Mouse (Mus musculus): ENCODE data around the gene Wdr81. TPM values are rescaled to one million over a fixed set of nuclear protein-coding genes. Genes with fewer than 3 reads are reported as not detected.

The Wdr81 gene
- polyA plus RNA-seq, 1 experiment from 2014 or later: 5.7 TPM

GRCm38 (mm10) chr11:75422013-75422792, 32.3 kb downstream of the Wdr81 start, which contains the start of gene Serpinf1:
Gene Serpinf1, minus strand, starts transcription at chr11:75422701.
- Histone ChIP-seq H3K36me3 (no peaks in the 10 kb centered on the region), H3K27ac (replicated peaks) (peak within 1 kb of the TSS; percentile 75), H3K9me3 (replicated peaks) (no peaks in the 10 kb centered on the region), H3K4me3 (peak within 1 kb of the TSS; percentile 38), H3K27me3 (ENCODE audit: low read depth, poor library complexity, severe bottlenecking) (no peaks in the 10 kb centered on the region), H3K4me1 (peaks cover 25% of the 10 kb centered on the region)
- WGBS: 61% methylated on average over 10 of the region's 10 CpGs
- no peak for DNase-seq (ENCODE audit: low spot score)

- DNase-seq (ENCODE audit: low spot score): no peak
- 48% methylated on average over 6 of the region's 6 CpGs for WGBS
- H3K4me1 ChIP-seq: peaks cover 25% of the 10 kb centered on the region
Observed at GRCm38 (mm10) chr11:75421375-75422012, 33.0 kb downstream of the Wdr81 start.

GRCm38 (mm10) chr11:75420810-75421374, 33.6 kb downstream of the Wdr81 start:
- Histone ChIP-seq H3K4me3 (no peak overlapping the region), H3K36me3 (no peaks in the 10 kb centered on the region), H3K4me1 (peaks cover 25% of the 10 kb centered on the region), H3K27ac (replicated peaks) (peak overlapping the region; percentile 75), H3K9me3 (replicated peaks) (no peaks in the 10 kb centered on the region), H3K27me3 (ENCODE audit: low read depth, poor library complexity, severe bottlenecking) (no peaks in the 10 kb centered on the region)
- no peak for DNase-seq (ENCODE audit: low spot score)
- WGBS: 67% methylated on average over 5 of the region's 5 CpGs

More at GRCm38 (mm10) chr11:75421375-75422012, 33.0 kb downstream of the Wdr81 start:
- peak overlapping the region; percentile 75 for H3K27ac ChIP-seq (replicated peaks)
- H3K27me3 ChIP-seq (ENCODE audit: low read depth, poor library complexity, severe bottlenecking): no peaks in the 10 kb centered on the region
- no peaks in the 10 kb centered on the region for H3K9me3 ChIP-seq (replicated peaks)
- peak overlapping the region; percentile 38 for H3K4me3 ChIP-seq
- no peaks in the 10 kb centered on the region for H3K36me3 ChIP-seq

- DNase-seq (ENCODE audit: low spot score): no peak
- H3K4me1 ChIP-seq: peaks cover 25% of the 10 kb centered on the region
- H3K27me3 ChIP-seq (ENCODE audit: low read depth, poor library complexity, severe bottlenecking): no peaks in the 10 kb centered on the region
- no peak overlapping the region for H3K27ac ChIP-seq (replicated peaks)
- no peaks in the 10 kb centered on the region for H3K9me3 ChIP-seq (replicated peaks)
- no peaks in the 10 kb centered on the region for H3K36me3 ChIP-seq
- 81% methylated on average over 7 of the region's 7 CpGs for WGBS
- no peak overlapping the region for H3K4me3 ChIP-seq
Observed at GRCm38 (mm10) chr11:75420037-75420436, 34.5 kb downstream of the Wdr81 start.

- Histone ChIP-seq H3K36me3 (no peaks in the 10 kb centered on the region), H3K4me1 (peaks cover 12% of the 10 kb centered on the region), H3K27me3 (ENCODE audit: low read depth, poor library complexity, severe bottlenecking) (no peaks in the 10 kb centered on the region), H3K27ac (replicated peaks) (0 out of 2 replicates have a peak overlapping the region, but pooled peaks have one; percentile 13), H3K4me3 (no peak overlapping the region), H3K9me3 (replicated peaks) (no peaks in the 10 kb centered on the region)
- WGBS: 91% methylated on average over 13 of the region's 13 CpGs
- no peak for DNase-seq (ENCODE audit: low spot score)
Observed at GRCm38 (mm10) chr11:75415994-75416393, 38.5 kb downstream of the Wdr81 start.

- no peaks in the 10 kb centered on the region for H3K36me3 ChIP-seq
- H3K4me3 ChIP-seq: no peak overlapping the region
- 71% methylated on average over 7 of the region's 7 CpGs for WGBS
- H3K9me3 ChIP-seq (replicated peaks): no peaks in the 10 kb centered on the region
- H3K27me3 ChIP-seq (ENCODE audit: low read depth, poor library complexity, severe bottlenecking): no peaks in the 10 kb centered on the region
- H3K27ac ChIP-seq (replicated peaks): 0 out of 2 replicates have a peak overlapping the region, but pooled peaks have one; percentile 19
- no peak for DNase-seq (ENCODE audit: low spot score)
- peaks cover 4% of the 10 kb centered on the region; the same call in 1 of the 2 replicates for H3K4me1 ChIP-seq
Observed at GRCm38 (mm10) chr11:75415096-75415495, 39.4 kb downstream of the Wdr81 start.

- no peak for DNase-seq (ENCODE audit: low spot score)
- WGBS: 93% methylated on average over 7 of the region's 7 CpGs
- Histone ChIP-seq H3K36me3 (0 out of 2 replicates have a peak, but pooled peaks cover 4% of the 10 kb centered on the region), H3K27me3 (ENCODE audit: low read depth, poor library complexity, severe bottlenecking) (no peaks in the 10 kb centered on the region), H3K9me3 (replicated peaks) (no peaks in the 10 kb centered on the region), H3K4me1 (peaks cover 4% of the 10 kb centered on the region; the same call in 1 of the 2 replicates), H3K27ac (replicated peaks) (no peak overlapping the region), H3K4me3 (no peak overlapping the region)
Observed at GRCm38 (mm10) chr11:75410591-75410990, 43.9 kb downstream of the Wdr81 start.

GRCm38 (mm10) chr11:75409679-75410575, 44.6 kb downstream of the Wdr81 start:
- Histone ChIP-seq H3K9me3 (replicated peaks) (no peaks in the 10 kb centered on the region), H3K4me3 (no peak overlapping the region), H3K4me1 (peaks cover 4% of the 10 kb centered on the region; the same call in 1 of the 2 replicates), H3K27ac (replicated peaks) (no peak overlapping the region), H3K27me3 (ENCODE audit: low read depth, poor library complexity, severe bottlenecking) (no peaks in the 10 kb centered on the region), H3K36me3 (0 out of 2 replicates have a peak, but pooled peaks cover 4% of the 10 kb centered on the region)
- WGBS: 83% methylated on average over 17 of the region's 17 CpGs
- DNase-seq (ENCODE audit: low spot score): no peak

GRCm38 (mm10) chr11:75406865-75407264, 47.7 kb downstream of the Wdr81 start:
- H3K9me3 ChIP-seq (replicated peaks): no peaks in the 10 kb centered on the region
- no peak overlapping the region for H3K4me3 ChIP-seq
- no peak overlapping the region for H3K27ac ChIP-seq (replicated peaks)
- H3K27me3 ChIP-seq (ENCODE audit: low read depth, poor library complexity, severe bottlenecking): no peaks in the 10 kb centered on the region
- 0 out of 2 replicates have a peak, but pooled peaks cover 4% of the 10 kb centered on the region for H3K36me3 ChIP-seq
- WGBS: 35% methylated on average over 3 of the region's 3 CpGs
- peaks cover 7% of the 10 kb centered on the region for H3K4me1 ChIP-seq
- peak; percentile 48 for DNase-seq (ENCODE audit: low spot score)

GRCm38 (mm10) chr11:75406104-75406503, 48.4 kb downstream of the Wdr81 start:
- H3K27me3 ChIP-seq (ENCODE audit: low read depth, poor library complexity, severe bottlenecking): no peaks in the 10 kb centered on the region
- H3K4me1 ChIP-seq: peaks cover 4% of the 10 kb centered on the region
- 61% methylated on average over 4 of the region's 4 CpGs for WGBS
- H3K9me3 ChIP-seq (replicated peaks): no peaks in the 10 kb centered on the region
- H3K27ac ChIP-seq (replicated peaks): no peak overlapping the region
- DNase-seq (ENCODE audit: low spot score): no peak
- H3K4me3 ChIP-seq: no peak overlapping the region
- H3K36me3 ChIP-seq: 0 out of 2 replicates have a peak, but pooled peaks cover 4% of the 10 kb centered on the region

GRCm38 (mm10) chr11:75404801-75405200, 49.7 kb downstream of the Wdr81 start:
- H3K27me3 ChIP-seq (ENCODE audit: low read depth, poor library complexity, severe bottlenecking): no peaks in the 10 kb centered on the region
- H3K36me3 ChIP-seq: 0 out of 2 replicates have a peak, but pooled peaks cover 5% of the 10 kb centered on the region
- WGBS: 89% methylated on average over 6 of the region's 6 CpGs
- no peak overlapping the region for H3K4me3 ChIP-seq
- H3K9me3 ChIP-seq (replicated peaks): no peaks in the 10 kb centered on the region
- DNase-seq (ENCODE audit: low spot score): no peak
- H3K27ac ChIP-seq (replicated peaks): no peak overlapping the region
- peaks cover 3% of the 10 kb centered on the region; the same call in 1 of the 2 replicates for H3K4me1 ChIP-seq

All from midbrain, embryonic 10.5 days (tissue).